Mouse (Mus musculus): Measurements from ENCODE around the gene Pspc1. TPM values are rescaled to one million over a fixed set of nuclear protein-coding genes. Genes with fewer than 3 reads are reported as not detected.

Pspc1 gene
- polyA plus RNA-seq, 1 experiment from 2014 or later, result 19.4 TPM

GRCm38 (mm10) chr14:56689766-56690165, 88.3 kb downstream of the Pspc1 start:
- WGBS (ENCODE audit: insufficient replicate concordance), result 64% methylated on average over 1 of the region's 1 CpGs

GRCm38 (mm10) chr14:56689116-56689515, 89.0 kb downstream of the Pspc1 start:
- Histone ChIP-seq H3K9ac (no peak overlapping the region), H3K4me3 (no peak overlapping the region), H3K4me1 (no peaks in the 10 kb centered on the region), H3K27me3 (replicated peaks) (no peaks in the 10 kb centered on the region), H3K9me3 (replicated peaks) (no peaks in the 10 kb centered on the region), H3K36me3 (peaks cover 97% of the 10 kb centered on the region), H3K27ac (no peak overlapping the region), H3K4me2 (no peak overlapping the region)
- 50% methylated on average over 1 of the region's 1 CpGs for WGBS (ENCODE audit: insufficient replicate concordance)
- no peak for ATAC-seq

More at GRCm38 (mm10) chr14:56689766-56690165, 88.3 kb downstream of the Pspc1 start:
- no peak overlapping the region for H3K27ac ChIP-seq
- no peak for ATAC-seq
- H3K9ac ChIP-seq, result no peak overlapping the region
- H3K36me3 ChIP-seq, result peaks cover 97% of the 10 kb centered on the region
- no peaks in the 10 kb centered on the region for H3K9me3 ChIP-seq (replicated peaks)
- H3K4me3 ChIP-seq, result no peak overlapping the region
- H3K27me3 ChIP-seq (replicated peaks), result no peaks in the 10 kb centered on the region
- H3K4me2 ChIP-seq, result no peak overlapping the region
- no peaks in the 10 kb centered on the region for H3K4me1 ChIP-seq

DNA sequence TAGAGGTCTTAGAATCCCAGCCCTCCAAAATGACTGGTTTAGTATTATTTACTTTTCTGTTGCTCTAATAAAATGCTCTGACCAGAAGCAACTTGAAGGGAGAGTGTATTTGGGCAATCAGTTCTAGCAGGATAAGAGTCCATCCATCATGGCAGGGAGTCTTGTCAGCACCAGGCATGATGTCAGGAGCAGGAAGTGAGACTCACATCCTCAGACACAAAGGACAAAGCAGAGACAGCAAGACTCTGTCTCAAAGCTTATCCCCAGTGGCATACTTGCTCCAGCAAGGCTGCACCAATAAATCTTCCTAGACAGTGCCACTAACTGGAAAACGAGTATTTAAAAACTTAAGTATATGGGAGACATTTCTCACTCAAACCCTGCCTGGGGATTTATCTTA, 92.7 kb downstream of the Pspc1 start:
- 49% methylated on average over 1 of the region's 1 CpGs for WGBS (ENCODE audit: insufficient replicate concordance)
- Histone ChIP-seq H3K9ac (no peak overlapping the region), H3K27ac (no peak overlapping the region), H3K4me1 (no peaks in the 10 kb centered on the region), H3K36me3 (peaks cover 90% of the 10 kb centered on the region), H3K4me2 (no peak overlapping the region), H3K9me3 (replicated peaks) (no peaks in the 10 kb centered on the region), H3K27me3 (replicated peaks) (no peaks in the 10 kb centered on the region), H3K4me3 (no peak overlapping the region)
- no peak for ATAC-seq

Other genes starting within 250 kb of the Pspc1 start
- gene Cenpj, start 202.9 kb downstream of the Pspc1 start, polyA plus RNA-seq (2016; fragmentation: Nextera tagmentation; extraction: Ambion mirVana), result 6.2 and 7.2 TPM in 2 replicates
- 1.7 and 2.8 TPM in 2 replicates for gene Parp4, start 202.7 kb downstream of the Pspc1 start, polyA plus RNA-seq (2016; fragmentation: Nextera tagmentation; extraction: Ambion mirVana)
- gene Mphosph8, start 110.1 kb downstream of the Pspc1 start, polyA plus RNA-seq (2016; fragmentation: Nextera tagmentation; extraction: Ambion mirVana), result 16.0 and 18.6 TPM in 2 replicates
- gene Zmym5, start 33.4 kb upstream of the Pspc1 start, polyA plus RNA-seq (2016; fragmentation: Nextera tagmentation; extraction: Ambion mirVana), result 10.9 and 11.6 TPM in 2 replicates
- 12.7 and 15.6 TPM in 2 replicates for gene Zmym2, start 108.3 kb upstream of the Pspc1 start, polyA plus RNA-seq (2016; fragmentation: Nextera tagmentation; extraction: Ambion mirVana)

All from liver, embryonic 12.5 days (tissue).